In the genomic region with DNA sequence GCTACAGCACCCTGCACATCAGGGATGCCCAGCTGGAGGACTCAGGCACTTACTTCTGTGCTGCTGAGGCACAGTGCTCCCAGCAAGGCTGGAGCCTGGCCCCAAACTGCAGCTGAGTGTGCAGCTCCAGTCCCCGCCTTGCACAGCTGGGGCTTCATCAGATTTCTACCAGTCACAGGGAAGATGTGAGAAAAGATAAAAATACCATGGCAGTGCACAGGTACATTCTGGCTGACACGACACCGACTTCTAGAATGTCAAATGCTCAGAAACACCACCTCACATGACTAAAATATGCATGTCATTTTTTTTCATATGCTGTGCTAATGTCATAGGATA, we compare ENCODE assay signal across 7 mouse cellular contexts.
DNase-seq lines count a peak whose midpoint lies in the region; ATAC-seq and TF ChIP-seq lines count a peak whose summit lies in the region.
"Not testable (repeated sequence)": the region's sequence is repeated elsewhere in the genome, so short reads cannot be mapped to it uniquely, and the experiment has no call there.

No protein-coding gene starts in this region.

- H3K9ac ChIP-seq in forebrain, embryonic 14.5 days (ENCODE audit: low read length); forebrain, postnatal 0 days; hindbrain, embryonic 14.5 days; hindbrain, postnatal 0 days (replicated peaks; ENCODE audit: low read length); midbrain, embryonic 14.5 days (replicated peaks; ENCODE audit: low read length); midbrain, postnatal 0 days (replicated peaks; ENCODE audit: low read length, poor library complexity, severe bottlenecking); neural tube, embryonic 14.5 days (replicated peaks; ENCODE audit: low read depth, low read length): not testable (repeated sequence)

- not testable (repeated sequence) for H3K4me1 ChIP-seq in forebrain, embryonic 14.5 days (ENCODE audit: control insufficient read depth, insufficient read depth, low read length); forebrain, postnatal 0 days (ENCODE audit: insufficient read depth); hindbrain, embryonic 14.5 days (replicated peaks; ENCODE audit: control insufficient read depth, insufficient read depth, low read length); hindbrain, postnatal 0 days (ENCODE audit: insufficient read depth, low read length); midbrain, embryonic 14.5 days (ENCODE audit: control insufficient read depth, insufficient read depth, low read length); midbrain, postnatal 0 days (ENCODE audit: insufficient read depth, low read length); neural tube, embryonic 14.5 days (ENCODE audit: control insufficient read depth, insufficient read depth, low read length)

- not testable (repeated sequence) for H3K4me2 ChIP-seq in forebrain, embryonic 14.5 days (ENCODE audit: low read length); forebrain, postnatal 0 days (ENCODE audit: low read depth); hindbrain, embryonic 14.5 days (replicated peaks); hindbrain, postnatal 0 days (ENCODE audit: low read depth, low read length); midbrain, embryonic 14.5 days (ENCODE audit: low read length); midbrain, postnatal 0 days (ENCODE audit: low read depth, low read length, poor library complexity, severe bottlenecking); neural tube, embryonic 14.5 days (ENCODE audit: low read depth, low read length)

- H3K36me3 ChIP-seq in forebrain, embryonic 14.5 days (ENCODE audit: control insufficient read depth, insufficient read depth, low read length); forebrain, postnatal 0 days (ENCODE audit: insufficient read depth); hindbrain, embryonic 14.5 days (replicated peaks; ENCODE audit: control insufficient read depth, insufficient read depth); hindbrain, postnatal 0 days (ENCODE audit: insufficient read depth, low read length); midbrain, embryonic 14.5 days (ENCODE audit: control insufficient read depth, insufficient read depth, low read length); midbrain, postnatal 0 days (ENCODE audit: insufficient read depth, low read length); neural tube, embryonic 14.5 days (ENCODE audit: control insufficient read depth, insufficient read depth, low read length): not testable (repeated sequence)

- not testable (repeated sequence) for TF ChIP-seq CTCF in forebrain, postnatal 0 days (IDR thresholded peaks at IDR 0.05; ENCODE audit: low read depth); hindbrain, postnatal 0 days (IDR thresholded peaks at IDR 0.05; ENCODE audit: low read depth); midbrain, postnatal 0 days (IDR thresholded peaks at IDR 0.05)

- peak; percentile 61; the same call in 1 of the 2 replicates for ATAC-seq in forebrain, embryonic 14.5 days
- peak; percentile 85 for ATAC-seq in forebrain, postnatal 0 days
- ATAC-seq in hindbrain, embryonic 14.5 days (ENCODE audit: low FRiP score), result peak; percentile 59
- peak; percentile 70 for ATAC-seq in hindbrain, postnatal 0 days
- ATAC-seq in midbrain, embryonic 14.5 days (ENCODE audit: low FRiP score, low TSS enrichment), result peak; percentile 40; the same call in 1 of the 2 replicates
- peak; percentile 75 for ATAC-seq in midbrain, postnatal 0 days (ENCODE audit: low FRiP score)
- peak; percentile 57 for ATAC-seq in neural tube, embryonic 14.5 days (ENCODE audit: low read depth)

- H3K27ac ChIP-seq in forebrain, embryonic 14.5 days (ENCODE audit: low read depth, low read length); forebrain, postnatal 0 days (ENCODE audit: low read depth, low read length); hindbrain, embryonic 14.5 days; hindbrain, postnatal 0 days; midbrain, embryonic 14.5 days (replicated peaks; ENCODE audit: low read depth, low read length); midbrain, postnatal 0 days (ENCODE audit: low read depth, low read length); neural tube, embryonic 14.5 days (ENCODE audit: low read depth, low read length): not testable (repeated sequence)

- not testable (repeated sequence) for H3K9me3 ChIP-seq in forebrain, embryonic 14.5 days (replicated peaks; ENCODE audit: control insufficient read depth, low read length); forebrain, postnatal 0 days (ENCODE audit: low read length); hindbrain, embryonic 14.5 days (ENCODE audit: control insufficient read depth, low read length); hindbrain, postnatal 0 days (ENCODE audit: low read length); midbrain, embryonic 14.5 days (ENCODE audit: control insufficient read depth, low read length); midbrain, postnatal 0 days (ENCODE audit: low read length); neural tube, embryonic 14.5 days (ENCODE audit: control insufficient read depth, low read length)

- H3K27me3 ChIP-seq in forebrain, embryonic 14.5 days (replicated peaks; ENCODE audit: control insufficient read depth, insufficient read depth, low read length); forebrain, postnatal 0 days (ENCODE audit: insufficient read depth, low read length); hindbrain, embryonic 14.5 days (ENCODE audit: control insufficient read depth, insufficient read depth, low read length); hindbrain, postnatal 0 days (ENCODE audit: insufficient read depth, low read length); midbrain, embryonic 14.5 days (ENCODE audit: control insufficient read depth, insufficient read depth, low read length); midbrain, postnatal 0 days (ENCODE audit: insufficient read depth, low read length); neural tube, embryonic 14.5 days (ENCODE audit: control insufficient read depth, insufficient read depth, low read length): not testable (repeated sequence)

- WGBS in forebrain, embryonic 14.5 days, result no CpG with 5 or more reads among the region's 3 CpGs
- no CpG with 5 or more reads among the region's 3 CpGs for WGBS in forebrain, postnatal 0 days
- no CpG with 5 or more reads among the region's 3 CpGs for WGBS in hindbrain, embryonic 14.5 days
- no CpG with 5 or more reads among the region's 3 CpGs for WGBS in hindbrain, postnatal 0 days
- no CpG with 5 or more reads among the region's 3 CpGs for WGBS in midbrain, embryonic 14.5 days
- no CpG with 5 or more reads among the region's 3 CpGs for WGBS in midbrain, postnatal 0 days
- no CpG with 5 or more reads among the region's 3 CpGs for WGBS in neural tube, embryonic 14.5 days

- DNase-seq in forebrain, embryonic 14.5 days (ENCODE audit: low spot score); forebrain, postnatal 0 days; hindbrain, embryonic 14.5 days (ENCODE audit: low spot score); hindbrain, postnatal 0 days (ENCODE audit: low spot score); midbrain, embryonic 14.5 days; midbrain, postnatal 0 days (ENCODE audit: low spot score): not testable (repeated sequence)

- H3K4me3 ChIP-seq in forebrain, embryonic 14.5 days (ENCODE audit: low read depth, low read length); forebrain, postnatal 0 days (ENCODE audit: low read depth, low read length); hindbrain, embryonic 14.5 days (replicated peaks; ENCODE audit: low read length); hindbrain, postnatal 0 days (ENCODE audit: low read length); midbrain, embryonic 14.5 days (replicated peaks; ENCODE audit: low read depth, low read length); midbrain, postnatal 0 days (ENCODE audit: low read depth, low read length); neural tube, embryonic 14.5 days (ENCODE audit: low read depth, low read length): not testable (repeated sequence)
